Comparison of ENCODE assay signal across 8 mouse cellular contexts in the genomic region with DNA sequence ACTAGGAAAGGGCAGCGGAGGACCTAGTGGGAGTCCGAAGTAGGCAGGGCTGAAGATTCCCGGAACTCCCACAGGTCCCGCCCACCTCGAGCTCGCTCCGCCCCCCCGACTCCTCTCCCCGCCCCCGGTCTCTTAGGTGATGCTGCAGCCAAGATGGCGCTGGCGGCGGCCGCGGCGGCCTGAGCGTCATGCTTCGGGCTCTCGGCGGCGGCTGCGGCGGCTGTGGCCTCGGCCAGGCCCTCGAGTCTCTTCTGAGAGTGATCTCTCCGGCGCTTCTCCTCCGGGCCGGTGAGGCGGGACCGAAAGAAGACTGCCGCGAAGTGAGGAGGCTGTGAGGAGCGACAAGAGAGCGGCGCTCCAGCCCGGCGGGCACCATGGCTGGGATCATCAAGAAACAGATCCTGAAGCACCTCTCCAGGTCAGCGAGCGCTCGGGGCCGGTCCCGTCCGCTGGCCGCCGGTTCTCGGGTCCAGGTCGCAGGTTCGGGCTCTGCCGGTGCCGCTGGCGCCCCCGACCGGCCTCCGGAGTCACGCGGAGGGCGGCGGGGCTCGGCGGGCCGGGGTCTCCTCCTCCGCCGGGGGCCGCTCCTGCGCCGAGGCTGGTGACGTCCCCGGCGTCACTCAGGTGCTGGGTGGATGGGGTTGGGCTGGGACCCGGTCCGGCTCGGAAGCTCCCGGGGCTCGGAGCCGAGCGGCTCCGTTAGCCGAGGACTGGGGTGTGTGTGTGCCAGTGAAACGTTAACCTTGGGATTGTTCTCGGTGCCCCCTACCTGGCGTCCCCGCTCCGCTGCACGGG. TPM values are rescaled to one million over a fixed set of nuclear protein-coding genes. Genes with fewer than 3 reads are reported as not detected.
A peak's percentile ranks its signal among the peaks of the same experiment; 100 is the strongest.
DNase-seq lines count a peak whose midpoint lies in the region; ATAC-seq lines count a peak whose summit lies in the region.

Gene Uhrf1bp1l (plus strand): TSS at position 121 of the 795 bp plus-strand sequence.

- ATAC-seq in megakaryocyte, adult 5-6 weeks (ENCODE audit: poor library complexity, severe bottlenecking) = peak; percentile 73

- DNase-seq in adrenal gland, adult (ENCODE audit: inconsistent age in 2 of 2, low spot score in 1 of 2) = peak; percentile 93 to 98
- DNase-seq in embryo, embryonic 10 days (ENCODE audit: low spot score) = peak; percentile 93
- peak; percentile 96 for DNase-seq in gastrocnemius, postnatal 10 days
- peak; percentile 95 for DNase-seq in induced T-regulatory cell, adult 2 months (ENCODE audit: low read depth)
- peak; percentile 69 to 81 for DNase-seq in left cerebral cortex, adult 8-10 months (ENCODE audit: low spot score in 2 of 2)
- DNase-seq in right cerebral cortex, adult 18-20 months = peak; percentile 90
- peak; percentile 88 for DNase-seq in urinary bladder, adult 2 months (ENCODE audit: low spot score)

RNA-seq across cellular contexts. Expression of gene Uhrf1bp1l, which starts in this region (rescaled TPM):
- total RNA-seq in gastrocnemius, postnatal 10 days (2021) = 10 to 100 TPM in 1 of 2 experiments, 1 to 10 TPM in 1; 8.9 to 13.6 TPM
- total RNA-seq in left cerebral cortex, adult 8-10 months (2022) = 10 to 100 TPM; 77.4 to 87.0 (median 84.8) TPM
- total RNA-seq in megakaryocyte, adult 5-6 weeks (2015) = 65.2 and 73.3 TPM in 2 replicates
- total RNA-seq in megakaryocyte, adult 5-6 weeks (2017) = 38.4 and 46.1 TPM in 2 replicates
- polyA plus RNA-seq in urinary bladder, adult 2 months (2012; rRNA removed) = 42.7 and 43.8 TPM in 2 replicates

Comparison
In these comparisons a context has a peak if more than half of its experiments do, and no peak if none do; other contexts are left out.
1. Peak in every context shown above with its lines: DNase-seq and ATAC-seq.